Mouse (Mus musculus) stomach, embryonic 16.5 days (tissue): ENCODE measurements around the gene Cacnb1. TPM values are rescaled to one million over a fixed set of nuclear protein-coding genes. Genes with fewer than 3 reads are reported as not detected.
A peak's percentile ranks its signal among the peaks of the same experiment; 100 is the strongest.

ENCODE experiments used
- ATAC-seq: fragments of 200-750 bp; cut with Nextera tagmentation; 2 replicates; pipeline ENCODE4 v1.8.0; 2017; ENCODE audit warnings: moderate number of reproducible peaks, moderate TSS enrichment; ENCODE audit not compliant: insufficient read depth, low FRiP score
- H3K27ac ChIP-seq: fragments of 300-500 bp; sonication (generic); 2 replicates; pipeline ENCODE4 v1.5.1; 2014; ENCODE audit warnings: low read length
- H3K27me3 ChIP-seq: fragments of 300-500 bp; sonication (generic); 2 replicates; pipeline ENCODE4 v1.6.1; 2014; ENCODE audit warnings: low read length, control low read depth, mixed read lengths; ENCODE audit not compliant: control insufficient read depth, insufficient read depth
- H3K36me3 ChIP-seq: fragments of 300-500 bp; sonication (generic); 2 replicates; pipeline ENCODE4 v1.6.1; 2014; ENCODE audit warnings: low read length; ENCODE audit not compliant: control insufficient read depth, insufficient read depth
- H3K4me1 ChIP-seq: fragments of 300-500 bp; sonication (generic); 2 replicates; pipeline ENCODE4 v1.6.1; 2014; ENCODE audit warnings: low read length, control low read depth, mixed read lengths; ENCODE audit not compliant: control insufficient read depth, insufficient read depth
- H3K4me2 ChIP-seq: fragments of 300-500 bp; sonication (generic); 2 replicates; pipeline ENCODE4 v1.6.1; 2014; ENCODE audit warnings: low read depth, low read length, mixed read lengths
- H3K4me3 ChIP-seq: fragments of 300-500 bp; sonication (generic); replicated peaks from 2 replicates; pipeline ENCODE4 v1.5.1; 2014; ENCODE audit warnings: mild to moderate bottlenecking, low read length
- H3K9ac ChIP-seq: fragments of 300-500 bp; sonication (generic); 2 replicates; pipeline ENCODE4 v1.6.1; 2014; ENCODE audit warnings: low read length
- H3K9me3 ChIP-seq: fragments of 300-500 bp; sonication (generic); replicated peaks from 2 replicates; pipeline ENCODE4 v1.6.1; 2016; ENCODE audit warnings: low read length, control low read depth; ENCODE audit not compliant: control insufficient read depth
- WGBS: fragments of 180-500 bp; shearing (Covaris S2); extraction: QIAGEN DNeasy Blood & Tissue Kit; methylation state at CpG from one replicate; pipeline ENCODE4 v1.1.7; 2014; 5-methylcytosine and 5-hydroxymethylcytosine counted together
- polyA plus RNA-seq: library from polyadenylated mRNA; unstranded; fragments of >200 nt; fragmentation: Nextera tagmentation; extraction: Ambion mirVana; gene quantifications from 2 replicates; pipeline ENCODE4 v1.2.1, GENCODE M21; 2015

The Cacnb1 gene
- polyA plus RNA-seq, 1 experiment from 2014 or later, result 12.1 TPM

DNA sequence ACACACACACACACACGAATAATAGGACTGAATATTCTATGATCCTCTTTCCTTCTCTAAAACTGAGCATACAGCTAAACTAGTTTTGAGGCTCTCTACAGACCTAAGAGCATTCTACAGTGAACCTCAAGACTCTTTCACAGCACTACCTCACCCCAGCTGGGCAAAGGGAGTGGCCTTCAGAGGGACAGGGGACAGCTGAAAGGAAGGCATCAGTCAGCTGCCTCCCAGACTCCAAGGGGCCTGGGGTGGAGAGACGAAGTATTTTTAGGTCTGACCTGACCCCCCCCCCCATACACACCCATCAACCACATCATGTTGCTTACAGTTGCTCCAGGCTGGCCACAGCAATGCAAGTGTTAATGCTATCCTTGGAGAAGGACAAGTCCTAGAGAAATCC lies 1.7 kb downstream of the Cacnb1 start:
- Histone ChIP-seq H3K27ac (0 out of 2 replicates have a peak overlapping the region, but pooled peaks have one; percentile 18), H3K4me3 (peak overlapping the region; percentile 77), H3K9ac (peak overlapping the region; percentile 84; the same call in 1 of the 2 replicates), H3K36me3 (no peaks in the 10 kb centered on the region), H3K4me1 (peaks cover 27% of the 10 kb centered on the region), H3K4me2 (peak overlapping the region; percentile 94), H3K9me3 (no peaks in the 10 kb centered on the region), H3K27me3 (no peaks in the 10 kb centered on the region)
- ATAC-seq, result no peak
- 39% methylated on average over 2 of the region's 2 CpGs for WGBS

GRCm38 (mm10) chr11:98020710-98021109 lies 2.1 kb downstream of the Cacnb1 start:
- Histone ChIP-seq H3K27me3 (no peaks in the 10 kb centered on the region), H3K9me3 (no peaks in the 10 kb centered on the region), H3K4me2 (0 out of 2 replicates have a peak overlapping the region, but pooled peaks have one; percentile 5), H3K4me3 (no peak overlapping the region), H3K36me3 (no peaks in the 10 kb centered on the region), H3K9ac (no peak overlapping the region), H3K27ac (no peak overlapping the region), H3K4me1 (peaks cover 23% of the 10 kb centered on the region)
- no peak for ATAC-seq
- WGBS, result 62% methylated on average over 1 of the region's 1 CpGs

DNA sequence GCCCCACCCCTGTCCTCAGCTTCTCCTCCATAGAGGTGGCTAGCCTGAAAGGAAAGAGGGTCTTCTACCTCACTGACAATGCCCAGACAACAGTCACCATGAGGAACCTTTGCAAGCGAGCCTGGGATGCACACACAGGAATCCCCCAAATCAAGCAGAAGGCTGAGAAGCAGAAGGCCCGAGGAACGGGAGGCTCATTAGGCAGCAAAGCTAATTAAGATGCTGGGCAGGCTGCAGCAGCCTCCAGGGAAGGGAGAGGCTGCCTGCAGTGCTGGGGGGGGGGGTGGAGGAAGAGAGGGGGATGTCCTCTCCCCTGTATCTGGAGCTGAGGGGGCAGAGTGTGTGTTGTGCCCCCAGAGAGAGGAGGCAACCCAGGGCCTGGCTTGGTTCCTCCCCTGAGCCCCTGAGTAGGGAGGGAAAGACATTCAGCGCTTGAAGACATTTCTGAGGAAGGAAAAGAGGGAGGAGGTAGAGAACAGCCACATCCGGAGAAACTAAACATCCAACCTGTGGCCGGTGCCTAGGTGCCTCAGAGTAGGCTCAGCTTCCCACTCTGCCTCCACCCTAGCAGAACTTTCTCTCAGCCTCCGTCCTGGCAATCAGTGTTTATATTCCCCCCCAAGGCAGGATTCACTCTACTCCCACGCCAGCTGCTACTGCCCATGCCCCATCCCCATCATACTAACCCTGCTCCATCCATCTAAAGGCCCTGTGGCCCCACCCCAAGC lies 2.8 kb downstream of the Cacnb1 start:
- no peaks in the 10 kb centered on the region for H3K9me3 ChIP-seq
- WGBS, result 45% methylated on average over 8 of the region's 8 CpGs
- H3K4me1 ChIP-seq, result peaks cover 22% of the 10 kb centered on the region; the same call in 1 of the 2 replicates
- peak overlapping the region; percentile 6; the same call in 1 of the 2 replicates for H3K4me2 ChIP-seq
- H3K27me3 ChIP-seq, result no peaks in the 10 kb centered on the region
- no peaks in the 10 kb centered on the region for H3K36me3 ChIP-seq
- ATAC-seq, result no peak
- no peak overlapping the region for H3K4me3 ChIP-seq
- H3K27ac ChIP-seq, result no peak overlapping the region
- H3K9ac ChIP-seq, result 0 out of 2 replicates have a peak overlapping the region, but pooled peaks have one; percentile 21

GRCm38 (mm10) chr11:98018858-98019641 lies 3.8 kb downstream of the Cacnb1 start:
- Histone ChIP-seq H3K27me3 (no peaks in the 10 kb centered on the region), H3K4me2 (peak overlapping the region; percentile 6; the same call in 1 of the 2 replicates), H3K4me3 (no peak overlapping the region), H3K9ac (0 out of 2 replicates have a peak overlapping the region, but pooled peaks have one; percentile 21), H3K4me1 (peaks cover 22% of the 10 kb centered on the region; the same call in 1 of the 2 replicates), H3K27ac (no peak overlapping the region), H3K36me3 (no peaks in the 10 kb centered on the region), H3K9me3 (no peaks in the 10 kb centered on the region)
- ATAC-seq, result peak; percentile 27; the same call in 1 of the 2 replicates
- WGBS, result 40% methylated on average over 10 of the region's 10 CpGs

DNA sequence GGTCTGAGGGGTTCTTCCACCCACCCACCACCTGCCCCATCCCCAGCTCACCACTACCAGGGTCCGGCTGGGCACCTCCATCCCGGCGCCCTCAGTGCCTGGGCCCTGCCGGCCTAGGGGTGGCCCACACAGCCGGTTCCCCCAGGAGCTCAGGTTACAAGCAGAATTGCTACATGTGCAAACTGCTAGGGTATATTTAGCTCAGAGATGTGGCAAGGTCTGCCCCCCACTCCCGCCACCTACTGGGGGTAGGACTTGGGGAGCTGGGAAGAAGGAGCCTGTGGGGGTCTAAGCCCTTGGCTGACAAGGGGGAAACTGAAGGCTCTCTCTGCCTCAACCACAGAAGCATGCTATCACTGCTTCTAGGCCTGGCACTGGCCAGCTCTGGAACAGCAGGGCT lies 4.6 kb downstream of the Cacnb1 start:
- Histone ChIP-seq H3K4me3 (no peak overlapping the region), H3K4me2 (no peak overlapping the region), H3K27me3 (no peaks in the 10 kb centered on the region), H3K36me3 (no peaks in the 10 kb centered on the region), H3K27ac (no peak overlapping the region), H3K4me1 (peaks cover 22% of the 10 kb centered on the region; the same call in 1 of the 2 replicates), H3K9ac (no peak overlapping the region; the same call in 1 of the 2 replicates), H3K9me3 (no peaks in the 10 kb centered on the region)
- no peak for ATAC-seq
- 75% methylated on average over 6 of the region's 6 CpGs for WGBS

- Histone ChIP-seq H3K4me1 (peaks cover 19% of the 10 kb centered on the region; the same call in 1 of the 2 replicates), H3K36me3 (no peaks in the 10 kb centered on the region), H3K27me3 (no peaks in the 10 kb centered on the region), H3K4me2 (no peak overlapping the region), H3K4me3 (no peak overlapping the region), H3K9me3 (no peaks in the 10 kb centered on the region), H3K27ac (no peak overlapping the region), H3K9ac (no peak overlapping the region)
- no peak for ATAC-seq
- 69% methylated on average over 4 of the region's 4 CpGs for WGBS
Measured at GRCm38 (mm10) chr11:98016824-98017223, 6.0 kb downstream of the Cacnb1 start.

GRCm38 (mm10) chr11:98016177-98016576 lies 6.7 kb downstream of the Cacnb1 start:
- WGBS, result 83% methylated on average over 5 of the region's 5 CpGs

DNA sequence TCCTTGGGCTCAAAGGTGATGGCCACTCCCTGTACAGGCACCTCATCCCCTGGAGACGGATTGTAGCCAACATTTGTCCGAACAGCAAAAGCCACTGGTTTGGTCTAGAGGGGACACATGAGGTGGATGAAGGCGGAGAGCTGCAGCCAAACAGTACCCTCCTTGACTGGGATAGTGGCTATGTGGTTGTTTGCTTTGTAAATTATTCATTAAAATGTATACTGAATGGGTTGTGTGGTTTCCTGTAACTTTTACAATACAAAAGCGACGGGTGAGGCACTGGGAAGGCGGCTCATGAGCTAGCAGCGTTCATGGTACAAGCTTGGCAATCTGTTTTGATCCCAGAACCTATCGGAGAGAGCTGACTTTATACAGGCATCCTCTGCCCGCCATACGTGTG lies 10.0 kb downstream of the Cacnb1 start:
- H3K9ac ChIP-seq, result no peak overlapping the region
- WGBS, result 74% methylated on average over 10 of the region's 10 CpGs
- no peak overlapping the region for H3K4me2 ChIP-seq
- no peak overlapping the region for H3K4me3 ChIP-seq
- no peaks in the 10 kb centered on the region for H3K4me1 ChIP-seq
- H3K9me3 ChIP-seq, result no peaks in the 10 kb centered on the region
- H3K27ac ChIP-seq, result no peak overlapping the region
- no peaks in the 10 kb centered on the region for H3K27me3 ChIP-seq
- no peaks in the 10 kb centered on the region for H3K36me3 ChIP-seq
- no peak for ATAC-seq

More at GRCm38 (mm10) chr11:98016177-98016576, 6.7 kb downstream of the Cacnb1 start:
- ATAC-seq, result no peak
- H3K4me2 ChIP-seq, result no peak overlapping the region
- no peak overlapping the region for H3K4me3 ChIP-seq
- no peak overlapping the region for H3K27ac ChIP-seq
- H3K4me1 ChIP-seq, result peaks cover 15% of the 10 kb centered on the region; the same call in 1 of the 2 replicates
- no peaks in the 10 kb centered on the region for H3K36me3 ChIP-seq
- H3K9me3 ChIP-seq, result no peaks in the 10 kb centered on the region
- H3K9ac ChIP-seq, result no peak overlapping the region
- H3K27me3 ChIP-seq, result no peaks in the 10 kb centered on the region

GRCm38 (mm10) chr11:98011716-98012115 lies 11.1 kb downstream of the Cacnb1 start:
- no peak overlapping the region for H3K27ac ChIP-seq
- ATAC-seq, result no peak
- no peaks in the 10 kb centered on the region for H3K4me1 ChIP-seq
- 55% methylated on average over 9 of the region's 9 CpGs for WGBS
- H3K27me3 ChIP-seq, result no peaks in the 10 kb centered on the region
- no peak overlapping the region for H3K4me3 ChIP-seq
- H3K9me3 ChIP-seq, result no peaks in the 10 kb centered on the region
- no peak overlapping the region for H3K4me2 ChIP-seq
- no peaks in the 10 kb centered on the region for H3K36me3 ChIP-seq
- H3K9ac ChIP-seq, result no peak overlapping the region
